9 mouse cellular contexts compared by ENCODE assay signal in genomic region chr2:38584514-38585378, GRCm38 (mm10). TPM values are rescaled to one million over a fixed set of nuclear protein-coding genes. Genes with fewer than 3 reads are reported as not detected.
A peak's percentile ranks its signal among the peaks of the same experiment; 100 is the strongest.
DNase-seq lines count a peak whose midpoint lies in the region; ATAC-seq lines count a peak whose summit lies in the region.
"Had no signal": no experiment of that assay in that cellular context is flagged by ENCODE, and none has a peak within 500 bp of the region (broad histone marks: within the 10 kb centered on the region; RNA-seq: fewer than 3 reads in every experiment).

No protein-coding gene starts in this region.

- peak; percentile 75 for DNase-seq in heart, adult 11 months
- no peak for DNase-seq in heart, postnatal 4 days
- peak; percentile 48 for DNase-seq in ZHBTc4 (ENCODE audit: low read depth, low spot score)
- peak; percentile 81 for DNase-seq in hindbrain, embryonic 11.5 days (ENCODE audit: low spot score)
- DNase-seq in adrenal gland, adult 8-10 months: no peak
- no peak for DNase-seq in cerebellum, adult 8-10 months
- DNase-seq: adrenal gland, postnatal 14 days had no signal

- H3K9ac ChIP-seq in hindbrain, embryonic 11.5 days (ENCODE audit: low read depth, low read length): peak overlapping the region; percentile 35; the same call in 1 of the 2 replicates
- 0 out of 2 replicates have a peak overlapping the region, but pooled peaks have one; percentile 44 for H3K9ac ChIP-seq in midbrain, embryonic 16.5 days (ENCODE audit: low read depth, low read length)

- peak overlapping the region; percentile 87 for H3K27ac ChIP-seq in hindbrain, embryonic 11.5 days (ENCODE audit: low read depth, low read length)
- H3K27ac ChIP-seq in midbrain, embryonic 16.5 days (ENCODE audit: low read length): peak overlapping the region; percentile 64

- H3K4me1 ChIP-seq in hindbrain, embryonic 11.5 days (replicated peaks; ENCODE audit: control insufficient read depth, insufficient read depth, low read length): peaks cover 21% of the 10 kb centered on the region
- H3K4me1 ChIP-seq in midbrain, embryonic 16.5 days (ENCODE audit: control insufficient read depth, insufficient read depth, low read length): peaks cover 23% of the 10 kb centered on the region

- no peak overlapping the region; the same call in 1 of the 2 replicates for H3K4me2 ChIP-seq in hindbrain, embryonic 11.5 days (replicated peaks; ENCODE audit: low read depth, low read length)
- no peak overlapping the region for H3K4me2 ChIP-seq in midbrain, embryonic 16.5 days (ENCODE audit: low read length)

- H3K36me3 ChIP-seq in hindbrain, embryonic 11.5 days (ENCODE audit: control insufficient read depth, insufficient read depth, low read length): peaks cover 3% of the 10 kb centered on the region; the same call in 1 of the 2 replicates
- 0 out of 2 replicates have a peak, but pooled peaks cover 3% of the 10 kb centered on the region for H3K36me3 ChIP-seq in midbrain, embryonic 16.5 days (ENCODE audit: control insufficient read depth, insufficient read depth, low read length)

- no peaks in the 10 kb centered on the region for H3K27me3 ChIP-seq in hindbrain, embryonic 11.5 days (ENCODE audit: control insufficient read depth, insufficient read depth, low read length)
- H3K27me3 ChIP-seq in midbrain, embryonic 16.5 days (ENCODE audit: control insufficient read depth, insufficient read depth, low read depth, low read length): no peaks in the 10 kb centered on the region

- H3K4me3 ChIP-seq in hindbrain, embryonic 11.5 days (ENCODE audit: low read depth, low read length): no peak overlapping the region
- H3K4me3 ChIP-seq in midbrain, embryonic 16.5 days (ENCODE audit: low read depth, low read length): no peak overlapping the region

- 27% methylated on average over 13 of the region's 13 CpGs for WGBS in hindbrain, embryonic 11.5 days
- 7% methylated on average over 13 of the region's 13 CpGs for WGBS in midbrain, embryonic 16.5 days

- peak; percentile 88 for ATAC-seq in hindbrain, embryonic 11.5 days (ENCODE audit: low FRiP score)
- peak; percentile 60 for ATAC-seq in midbrain, embryonic 16.5 days
- ATAC-seq in CD4-positive, CD25-positive, alpha-beta regulatory T cell, adult 4 months: no peak

- no peaks in the 10 kb centered on the region for H3K9me3 ChIP-seq in hindbrain, embryonic 11.5 days (ENCODE audit: control insufficient read depth, low read length)
- H3K9me3 ChIP-seq in midbrain, embryonic 16.5 days (replicated peaks; ENCODE audit: control insufficient read depth, low read length, poor library complexity, severe bottlenecking): no peaks in the 10 kb centered on the region

RNA-seq across cellular contexts. Expression of gene Psmb7, which starts 59.1 kb away (rescaled TPM):
- 100 to 1,000 TPM; 252 to 254 TPM for total RNA-seq in heart, postnatal 4 days (2021)
- 355 and 367 TPM in 2 replicates for polyA plus RNA-seq in hindbrain, embryonic 11.5 days (2014; fragmentation: Nextera tagmentation; extraction: Ambion mirVana)
- polyA plus RNA-seq in midbrain, embryonic 16.5 days (2015; fragmentation: Nextera tagmentation; extraction: Ambion mirVana): 260 and 275 TPM in 2 replicates
- total RNA-seq in adrenal gland, adult 8-10 months (2022): 100 to 1,000 TPM; 232 to 337 (median 283) TPM
- polyA plus RNA-seq in CD4-positive, CD25-positive, alpha-beta regulatory T cell, adult 4 months (2017; shearing (Covaris generic)): 10 to 100 TPM; 87.0 to 95.3 TPM

Comparison
In these comparisons a context has a peak if more than half of its experiments do, and no peak if none do; other contexts are left out.
1. DNase-seq: peak in heart, adult 11 months (single experiment), ZHBTc4 (single experiment) and hindbrain, embryonic 11.5 days (single experiment); none in heart, postnatal 4 days (single experiment), adrenal gland, adult 8-10 months (single experiment) and cerebellum, adult 8-10 months (single experiment).